Mouse (Mus musculus) left cerebral cortex, adult 18-20 months (tissue): ENCODE measurements at regions not wholly inside any gene's neighbourhood (a gene's known extent, or its start where the extent isn't known, plus 50 kb on each side); places are given as distances from the start of the nearest gene placed in this dataset.

Experiments used
- DNase-seq, 2 experiments: peaks; one replicate each; pipeline ENCODE4 v3.0.0; 2021 to 2022; ENCODE audit warnings: low spot score in 2 of 2, mixed read lengths in 1 of 2

- DNase-seq: no peak
Measured at GRCm38 (mm10) chr16:93458598-93459496, 145.0 kb downstream of the Setd4 start.

GRCm38 (mm10) chr16:93458011-93458585 is 145.8 kb downstream of the Setd4 start:
- no peak for DNase-seq

GRCm38 (mm10) chr16:93456706-93457425 is 147.0 kb downstream of the Setd4 start:
- no peak for DNase-seq

GRCm38 (mm10) chr16:93454080-93454997 is 149.5 kb downstream of the Setd4 start:
- peak; percentile 74 to 87 for DNase-seq

GRCm38 (mm10) chr16:93453056-93453455 is 150.8 kb downstream of the Setd4 start:
- DNase-seq: no peak

- DNase-seq: no peak
Measured at GRCm38 (mm10) chr16:93450896-93451295, 153.0 kb downstream of the Setd4 start.

GRCm38 (mm10) chr16:93449925-93450324 is 153.9 kb downstream of the Setd4 start:
- no peak for DNase-seq

- DNase-seq: no peak
Measured at GRCm38 (mm10) chr16:93448124-93448523, 155.7 kb downstream of the Setd4 start.

- DNase-seq: no peak
Measured at GRCm38 (mm10) chr16:93446970-93447369, 156.9 kb downstream of the Setd4 start.

- no peak for DNase-seq
Measured at GRCm38 (mm10) chr16:93446206-93446605, 157.7 kb downstream of the Setd4 start.

GRCm38 (mm10) chr16:93442837-93443236 is 161.0 kb downstream of the Setd4 start:
- DNase-seq: no peak

GRCm38 (mm10) chr16:93437608-93438425 is 166.0 kb downstream of the Setd4 start:
- DNase-seq: peak; percentile 12 to 44

GRCm38 (mm10) chr16:93436732-93437131 is 167.1 kb downstream of the Setd4 start:
- no peak for DNase-seq

- DNase-seq: no peak
Measured at GRCm38 (mm10) chr16:93431316-93431715, 172.5 kb downstream of the Setd4 start.

- DNase-seq: no peak
Measured at GRCm38 (mm10) chr16:93429324-93429781, 174.5 kb downstream of the Setd4 start.

GRCm38 (mm10) chr16:93427264-93427663 is 176.6 kb downstream of the Setd4 start:
- no peak for DNase-seq

GRCm38 (mm10) chr16:93425731-93426130 is 178.1 kb downstream of the Setd4 start:
- no peak for DNase-seq

- no peak for DNase-seq
Measured at GRCm38 (mm10) chr16:93423174-93423573, 180.7 kb downstream of the Setd4 start.

- no peak for DNase-seq
Measured at GRCm38 (mm10) chr16:93422221-93422620, 181.6 kb downstream of the Setd4 start.

GRCm38 (mm10) chr16:93418246-93418645 is 185.6 kb downstream of the Setd4 start:
- DNase-seq: peak in 1 of 2 experiments; percentile 9
